Mouse (Mus musculus) liver, adult 2 months (tissue): ENCODE data around the gene Slc2a3. TPM values are rescaled to one million over a fixed set of nuclear protein-coding genes. Genes with fewer than 3 reads are reported as not detected.
A peak's percentile ranks its signal among the peaks of the same experiment; 100 is the strongest.

Experiments used
- DNase-seq: peaks from one replicate; pipeline ENCODE4 v3.0.0-alpha.2; 2011; ENCODE audit warnings: low read depth, low spot score; ENCODE audit errors: extremely low read depth
- H3K27ac ChIP-seq: fragments of 200-500 bp; replicated peaks from 2 replicates; pipeline ENCODE4 v1.5.1; 2012; ENCODE audit warnings: low read depth, mild to moderate bottlenecking, control low read depth, inconsistent platforms, low read length; ENCODE audit not compliant: insufficient read depth
- H3K27me3 ChIP-seq: fragments of 200-500 bp; 2 replicates; pipeline ENCODE4 v1.6.1; 2012; ENCODE audit warnings: mild to moderate bottlenecking, moderate library complexity, low read length, inconsistent platforms; ENCODE audit not compliant: control insufficient read depth, insufficient read depth
- H3K36me3 ChIP-seq: fragments of 200-500 bp; 2 replicates; pipeline ENCODE4 v1.6.1; 2012; ENCODE audit warnings: low read length, inconsistent platforms; ENCODE audit not compliant: control insufficient read depth, insufficient read depth
- H3K4me1 ChIP-seq: fragments of 200-500 bp; 2 replicates; pipeline ENCODE4 v1.6.1; 2011; ENCODE audit warnings: low read length; ENCODE audit not compliant: control insufficient read depth, insufficient read depth
- H3K4me3 ChIP-seq: fragments of 200-500 bp; 2 replicates; pipeline ENCODE4 v1.5.1; 2011; ENCODE audit warnings: low read depth, mild to moderate bottlenecking, control low read depth, low read length, moderate library complexity; ENCODE audit not compliant: insufficient read depth
- H3K79me2 ChIP-seq: fragments of 200-500 bp; 2 replicates; pipeline ENCODE4 v1.6.1; 2012; ENCODE audit warnings: inconsistent platforms, mild to moderate bottlenecking, low read length, moderate library complexity; ENCODE audit not compliant: control insufficient read depth, insufficient read depth
- H3K9ac ChIP-seq: fragments of 200-500 bp; 2 replicates; pipeline ENCODE4 v1.6.1; 2012; ENCODE audit warnings: low read depth, mild to moderate bottlenecking, control low read depth, inconsistent platforms, low read length
- CTCF ChIP-seq: fragments of 200-500 bp; IDR thresholded peaks from 2 replicates; pipeline ENCODE4 v1.5.1; 2011; ENCODE audit warnings: low read depth, low read length, control low read depth
- POLR2A ChIP-seq: fragments of 200-500 bp; IDR thresholded peaks from 2 replicates; pipeline ENCODE4 v1.6.1; 2011; ENCODE audit warnings: low read length, control low read depth; ENCODE audit not compliant: insufficient read depth; ENCODE audit errors: extremely low read depth
- WGBS: fragments of 180-500 bp; shearing (Covaris S2); methylation state at CpG from one replicate; pipeline ENCODE4 v1.1.7; 2018; 5-methylcytosine and 5-hydroxymethylcytosine counted together
- polyA plus RNA-seq: library from polyadenylated mRNA; depleted of rRNA; stranded (reverse); fragments of >200 nt; gene quantifications from 2 replicates; pipeline ENCODE4 v1.2.3, GENCODE M21; 2012
- total RNA-seq: library from RNA; depleted of rRNA; stranded (reverse); fragments of >200 nt; gene quantifications from 2 replicates; pipeline ENCODE4 v1.2.3, GENCODE M21; 2014

Slc2a3 gene
- total and polyA plus RNA-seq, 2 experiments = 0.28 to 0.66 TPM

DNA sequence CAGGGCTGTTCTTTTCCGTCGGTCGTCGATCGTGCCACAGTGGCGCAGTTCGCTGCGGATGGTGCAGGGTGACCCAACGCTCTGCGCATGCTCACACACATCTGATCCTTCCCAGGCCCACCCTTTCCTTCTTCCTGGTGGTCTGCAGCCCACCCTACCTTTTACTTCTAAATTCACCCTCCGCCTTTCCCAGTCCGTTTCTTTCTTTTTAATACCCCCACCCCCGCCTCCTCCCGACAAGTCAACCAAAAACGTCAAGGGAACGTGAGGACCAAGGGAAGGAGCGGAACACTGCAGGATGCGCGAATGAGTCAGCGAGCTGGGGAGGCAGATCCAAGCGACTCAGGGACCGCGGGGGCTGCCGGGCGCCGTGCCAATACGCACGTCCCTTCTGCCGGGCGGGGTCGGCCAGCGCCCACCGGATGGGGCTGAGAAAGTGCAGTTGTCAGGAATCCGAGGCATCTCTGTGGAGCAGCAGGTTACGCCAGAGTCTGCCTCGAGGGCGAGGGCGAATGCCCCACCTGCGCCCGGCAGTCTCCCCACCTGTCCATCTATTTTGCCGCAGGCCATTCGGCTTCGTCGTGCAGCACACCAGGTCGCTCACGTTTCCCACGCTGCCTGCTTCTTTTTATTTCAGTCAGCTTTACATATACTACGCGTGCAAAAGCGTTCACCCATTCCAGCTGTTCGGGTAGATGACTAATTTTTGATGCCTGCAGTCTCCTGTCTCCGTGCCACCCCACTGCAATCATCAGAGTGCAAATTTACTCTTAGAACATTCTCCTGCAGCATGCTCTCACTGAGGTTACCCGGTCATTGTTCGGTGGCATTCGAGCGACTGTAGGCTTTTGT, 36.8 kb downstream of the Slc2a3 start:
- TF ChIP-seq CTCF (no peak), POLR2A (no peak)
- WGBS = 2% methylated on average over 56 of the region's 56 CpGs
- no peaks in the 10 kb centered on the region for H3K79me2 ChIP-seq
- peaks cover 5% of the 10 kb centered on the region; the same call in 1 of the 2 replicates for H3K27me3 ChIP-seq
- H3K4me1 ChIP-seq = no peaks in the 10 kb centered on the region
- no peaks in the 10 kb centered on the region for H3K36me3 ChIP-seq
- no peak for DNase-seq
- no peak overlapping the region for H3K9ac ChIP-seq
- H3K27ac ChIP-seq = no peak overlapping the region
- peak overlapping the region; percentile 22 for H3K4me3 ChIP-seq

DNA sequence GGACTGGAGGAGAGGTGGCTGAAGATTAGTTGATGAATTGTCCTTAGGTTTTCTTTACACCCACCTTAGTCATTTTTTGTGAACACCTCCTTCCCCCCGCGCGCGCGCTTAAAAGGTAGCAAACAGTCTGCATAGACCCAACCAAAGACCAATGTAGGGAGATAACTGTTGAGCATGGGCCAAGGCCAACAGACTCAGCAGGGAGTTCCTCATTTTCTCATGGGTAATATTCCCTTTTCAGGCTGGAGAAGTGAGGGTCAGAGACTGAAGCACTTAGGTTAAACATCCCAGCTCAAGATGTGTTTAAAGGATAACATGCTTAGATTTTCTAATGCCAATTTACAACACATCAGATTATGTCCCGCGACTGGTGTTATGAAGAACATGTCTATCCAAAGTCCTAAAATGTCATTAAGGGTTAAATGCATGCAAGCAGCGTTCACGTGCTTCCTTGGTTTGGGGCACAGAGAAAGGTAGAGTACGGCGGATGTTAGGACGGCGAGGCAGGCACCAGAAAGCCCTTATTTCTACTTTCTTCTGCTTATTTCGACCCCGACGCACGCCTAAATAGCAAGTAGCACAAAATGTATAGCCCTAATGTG, 37.5 kb downstream of the Slc2a3 start:
- Histone ChIP-seq H3K79me2 (no peaks in the 10 kb centered on the region), H3K27me3 (peaks cover 5% of the 10 kb centered on the region; the same call in 1 of the 2 replicates), H3K36me3 (no peaks in the 10 kb centered on the region), H3K4me1 (no peaks in the 10 kb centered on the region), H3K4me3 (peak overlapping the region; percentile 16), H3K27ac (no peak overlapping the region), H3K9ac (no peak overlapping the region)
- 40% methylated on average over 17 of the region's 17 CpGs for WGBS
- TF ChIP-seq POLR2A (no peak), CTCF (no peak)
- DNase-seq = no peak

DNA sequence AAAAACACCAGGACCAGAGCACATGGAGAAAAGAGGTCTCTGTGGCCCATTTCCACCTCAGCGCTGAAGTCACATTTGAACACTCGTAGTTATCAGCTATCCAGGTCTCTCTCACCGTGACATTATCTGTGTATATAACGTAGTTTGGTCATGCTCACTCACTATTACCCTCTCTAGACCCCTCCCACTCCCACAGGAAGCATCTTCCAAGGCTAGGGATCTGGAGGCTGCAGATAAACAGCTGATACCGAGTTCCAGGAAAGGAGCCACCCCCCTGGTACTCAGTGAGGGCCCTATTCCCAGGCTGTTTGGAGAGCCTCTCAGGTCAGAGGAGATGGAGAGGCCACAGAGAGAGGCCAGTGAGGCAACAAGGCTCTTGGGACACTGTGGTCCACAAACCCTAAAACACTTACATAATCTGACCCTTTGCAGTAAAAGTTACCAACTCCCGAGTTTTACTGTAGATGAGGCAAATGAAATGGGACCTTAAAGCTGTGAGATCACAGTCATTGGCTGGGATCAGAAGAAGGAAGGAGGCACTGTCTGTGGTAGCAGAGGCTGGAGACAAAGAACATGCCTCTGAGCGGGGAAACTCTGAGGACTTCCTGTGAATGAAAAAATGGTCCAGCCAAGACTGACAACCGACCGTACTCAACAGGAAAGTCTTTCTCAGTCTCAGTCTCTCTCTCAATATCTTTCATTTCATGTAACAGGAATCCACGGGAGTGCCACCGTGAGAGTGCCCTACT, 38.3 kb downstream of the Slc2a3 start:
- Histone ChIP-seq H3K9ac (no peak overlapping the region), H3K4me3 (no peak overlapping the region), H3K36me3 (no peaks in the 10 kb centered on the region), H3K27ac (no peak overlapping the region), H3K27me3 (peaks cover 5% of the 10 kb centered on the region; the same call in 1 of the 2 replicates), H3K79me2 (no peaks in the 10 kb centered on the region), H3K4me1 (no peaks in the 10 kb centered on the region)
- DNase-seq = no peak
- WGBS = 78% methylated on average over 11 of the region's 11 CpGs
- TF ChIP-seq CTCF (no peak), POLR2A (no peak)

DNA sequence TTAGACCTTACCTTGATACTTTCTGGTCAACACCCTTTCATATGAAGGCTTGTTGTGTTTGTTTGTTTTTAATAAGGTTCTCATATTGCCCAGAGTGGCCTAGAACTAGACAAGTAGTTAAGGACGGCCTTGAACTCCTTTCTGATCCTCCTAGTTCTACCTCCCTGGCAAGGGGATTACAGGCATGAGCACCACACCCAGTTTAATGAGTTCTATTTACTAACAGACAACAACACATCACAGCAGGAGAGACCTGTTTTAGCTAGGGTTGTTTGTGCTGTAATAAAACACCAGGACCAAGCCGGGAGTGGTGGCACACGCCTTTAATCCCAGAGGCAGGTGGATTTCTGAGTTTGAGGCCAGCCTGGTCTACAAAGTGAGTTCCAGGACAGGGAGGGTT, 39.0 kb downstream of the Slc2a3 start:
- H3K4me1 ChIP-seq = no peaks in the 10 kb centered on the region
- WGBS = 93% methylated on average over 3 of the region's 3 CpGs
- no peak overlapping the region for H3K4me3 ChIP-seq
- no peaks in the 10 kb centered on the region for H3K79me2 ChIP-seq
- H3K27ac ChIP-seq = no peak overlapping the region
- peaks cover 5% of the 10 kb centered on the region; the same call in 1 of the 2 replicates for H3K27me3 ChIP-seq
- H3K9ac ChIP-seq = no peak overlapping the region
- H3K36me3 ChIP-seq = no peaks in the 10 kb centered on the region
- no peak for DNase-seq
- no peak for TF ChIP-seq CTCF
- TF ChIP-seq POLR2A = no peak

DNA sequence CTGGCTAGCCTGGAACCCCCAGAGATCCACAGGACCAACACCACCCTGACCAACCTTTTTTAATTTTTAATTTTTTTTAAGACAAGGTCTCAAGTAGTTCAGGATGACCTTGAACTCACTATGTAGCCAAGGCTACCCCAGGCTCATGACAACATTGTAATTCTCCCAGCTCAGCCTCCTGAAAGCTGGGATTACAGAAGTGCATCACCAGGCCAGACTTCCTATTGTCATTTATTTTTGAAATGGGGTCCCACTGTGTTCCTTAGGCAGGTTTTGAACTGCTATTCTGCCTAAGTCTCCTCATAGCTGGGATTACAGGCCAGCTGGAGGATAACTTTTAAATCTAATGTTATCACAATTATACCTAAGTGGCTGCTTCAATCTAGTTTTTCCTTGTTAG, 39.5 kb downstream of the Slc2a3 start:
- Histone ChIP-seq H3K36me3 (no peaks in the 10 kb centered on the region), H3K79me2 (no peaks in the 10 kb centered on the region), H3K4me1 (no peaks in the 10 kb centered on the region), H3K4me3 (no peak overlapping the region), H3K27me3 (peaks cover 5% of the 10 kb centered on the region; the same call in 1 of the 2 replicates), H3K27ac (no peak overlapping the region), H3K9ac (no peak overlapping the region)
- DNase-seq = no peak
- TF ChIP-seq CTCF (no peak), POLR2A (no peak)
